Comparison of ENCODE assay signal across 11 mouse cellular contexts in genomic region chr12:118661575-118661974, GRCm38 (mm10).
DNase-seq lines count a peak whose midpoint lies in the region; ATAC-seq and TF ChIP-seq lines count a peak whose summit lies in the region.
"Had no signal": no experiment of that assay in that cellular context is flagged by ENCODE, and none has a peak within 500 bp of the region (broad histone marks: within the 10 kb centered on the region; RNA-seq: fewer than 3 reads in every experiment).

No protein-coding gene starts in this region.

- H3ac ChIP-seq in myocyte (ENCODE audit: control insufficient read depth, insufficient read length), result no peak overlapping the region

- no peak for TF ChIP-seq POLR2A in myocyte (IDR thresholded peaks at IDR 0.05; ENCODE audit: insufficient read length, low read depth)

- no peak for ATAC-seq in embryonic facial prominence, embryonic 14.5 days (ENCODE audit: low read depth)
- peak; percentile 65; the same call in 1 of the 2 replicates for ATAC-seq in hindbrain, embryonic 14.5 days (ENCODE audit: low FRiP score)
- ATAC-seq in kidney, embryonic 14.5 days (ENCODE audit: low FRiP score, low TSS enrichment), result no peak
- ATAC-seq: Patski had no signal

- no peak overlapping the region for H3K27ac ChIP-seq in embryonic facial prominence, embryonic 14.5 days (replicated peaks; ENCODE audit: low read depth, low read length)
- no peak overlapping the region for H3K27ac ChIP-seq in hindbrain, embryonic 14.5 days
- H3K27ac ChIP-seq in kidney, embryonic 14.5 days (ENCODE audit: low read depth, low read length), result no peak overlapping the region

- H3K36me3 ChIP-seq in embryonic facial prominence, embryonic 14.5 days (ENCODE audit: control insufficient read depth, insufficient read depth, low read length), result no peaks in the 10 kb centered on the region
- no peaks in the 10 kb centered on the region for H3K36me3 ChIP-seq in hindbrain, embryonic 14.5 days (replicated peaks; ENCODE audit: control insufficient read depth, insufficient read depth)
- no peaks in the 10 kb centered on the region for H3K36me3 ChIP-seq in myocyte (ENCODE audit: control insufficient read depth, insufficient read depth)
- H3K36me3 ChIP-seq in kidney, embryonic 14.5 days (ENCODE audit: control insufficient read depth, insufficient read depth, low read length), result no peaks in the 10 kb centered on the region

- 23% methylated on average over 9 of the region's 9 CpGs for WGBS in embryonic facial prominence, embryonic 14.5 days
- 7% methylated on average over 9 of the region's 9 CpGs for WGBS in hindbrain, embryonic 14.5 days
- WGBS in kidney, embryonic 14.5 days, result 19% methylated on average over 9 of the region's 9 CpGs

- no peak overlapping the region for H3K9ac ChIP-seq in embryonic facial prominence, embryonic 14.5 days (ENCODE audit: low read depth, low read length)
- no peak overlapping the region for H3K9ac ChIP-seq in hindbrain, embryonic 14.5 days
- no peak overlapping the region for H3K9ac ChIP-seq in kidney, embryonic 14.5 days (ENCODE audit: low read depth, low read length)

- H3K27me3 ChIP-seq in embryonic facial prominence, embryonic 14.5 days (replicated peaks; ENCODE audit: control insufficient read depth, insufficient read depth, low read length), result peaks cover 11% of the 10 kb centered on the region
- peaks cover 89% of the 10 kb centered on the region for H3K27me3 ChIP-seq in hindbrain, embryonic 14.5 days (ENCODE audit: control insufficient read depth, insufficient read depth, low read length)
- no peaks in the 10 kb centered on the region for H3K27me3 ChIP-seq in myocyte (ENCODE audit: control insufficient read depth, insufficient read depth, insufficient read length)
- peaks cover 12% of the 10 kb centered on the region; the same call in 1 of the 2 replicates for H3K27me3 ChIP-seq in kidney, embryonic 14.5 days (ENCODE audit: control insufficient read depth, insufficient read depth, low read length)
- H3K27me3 ChIP-seq: Patski had no signal

- no peaks in the 10 kb centered on the region for H3K9me3 ChIP-seq in embryonic facial prominence, embryonic 14.5 days (ENCODE audit: control insufficient read depth, low read length)
- no peaks in the 10 kb centered on the region for H3K9me3 ChIP-seq in hindbrain, embryonic 14.5 days (ENCODE audit: control insufficient read depth, low read length)
- no peaks in the 10 kb centered on the region for H3K9me3 ChIP-seq in kidney, embryonic 14.5 days (ENCODE audit: control insufficient read depth, low read length)

- no peak overlapping the region for H3K4me3 ChIP-seq in embryonic facial prominence, embryonic 14.5 days (ENCODE audit: low read depth, low read length)
- no peak overlapping the region for H3K4me3 ChIP-seq in hindbrain, embryonic 14.5 days (replicated peaks; ENCODE audit: low read length)
- H3K4me3 ChIP-seq in myocyte, result no peak overlapping the region
- H3K4me3 ChIP-seq in kidney, embryonic 14.5 days (ENCODE audit: low read length), result no peak overlapping the region

- no peak overlapping the region for H3K4me2 ChIP-seq in embryonic facial prominence, embryonic 14.5 days (ENCODE audit: low read depth, low read length)
- H3K4me2 ChIP-seq in hindbrain, embryonic 14.5 days (replicated peaks), result 0 out of 2 replicates have a peak overlapping the region, but pooled peaks have one; percentile 12
- H3K4me2 ChIP-seq in myocyte (ENCODE audit: low read depth), result no peak overlapping the region
- H3K4me2 ChIP-seq in kidney, embryonic 14.5 days (replicated peaks; ENCODE audit: low read depth, low read length), result no peak overlapping the region

- peak; percentile 60 for DNase-seq in heart, adult 11 months
- DNase-seq in heart, adult 8-10 months (ENCODE audit: low spot score), result no peak
- DNase-seq in embryonic facial prominence, embryonic 14.5 days (ENCODE audit: low spot score), result peak; percentile 28
- no peak for DNase-seq in hindbrain, embryonic 14.5 days (ENCODE audit: low spot score)
- DNase-seq in spleen, postnatal 14 days (ENCODE audit: low spot score in 2 of 2), result no peak
- no peak for DNase-seq in spleen, adult 18-20 months
- DNase-seq: cerebellum, postnatal 25 days; lung, postnatal 10 days had no signal

- H3K79me2 ChIP-seq in myocyte (ENCODE audit: control insufficient read depth, insufficient read depth), result no peaks in the 10 kb centered on the region

- no peaks in the 10 kb centered on the region for H3K4me1 ChIP-seq in embryonic facial prominence, embryonic 14.5 days (ENCODE audit: control insufficient read depth, insufficient read depth, low read length)
- H3K4me1 ChIP-seq in hindbrain, embryonic 14.5 days (replicated peaks; ENCODE audit: control insufficient read depth, insufficient read depth, low read length), result 0 out of 2 replicates have a peak, but pooled peaks cover 4% of the 10 kb centered on the region
- no peaks in the 10 kb centered on the region for H3K4me1 ChIP-seq in kidney, embryonic 14.5 days (ENCODE audit: control insufficient read depth, insufficient read depth, low read length)

TF ChIP-seq in myocyte, 11 proteins besides CTCF, POLR2A, EP300 and RAD21:
- TF ChIP-seq MYOD1 (IDR thresholded peaks at IDR 0.05; ENCODE audit: control insufficient read depth in 1 of 3, insufficient read length in 2 of 3, low read depth in 2 of 3), result no peak
- no peak for TF ChIP-seq SRF (IDR thresholded peaks at IDR 0.05; ENCODE audit: control insufficient read depth, insufficient read length, low read depth)
- no peak for TF ChIP-seq MYOG (IDR thresholded peaks at IDR 0.05; ENCODE audit: control insufficient read depth in 1 of 3, insufficient read depth in 1 of 3, insufficient read length in 2 of 3, low read depth in 2 of 3)
- no peak for TF ChIP-seq MAX (IDR thresholded peaks at IDR 0.05; ENCODE audit: low read depth)
- no peak for TF ChIP-seq E2F4 (IDR thresholded peaks at IDR 0.05; ENCODE audit: insufficient read depth)
- no peak for TF ChIP-seq TCF12 (IDR thresholded peaks at IDR 0.05; ENCODE audit: insufficient read depth, poor library complexity, severe bottlenecking)
- TF ChIP-seq REST (IDR thresholded peaks at IDR 0.05; ENCODE audit: insufficient read depth, insufficient read length), result no peak
- 0 out of 2 replicates have a peak, but pooled peaks have one; percentile 34 for TF ChIP-seq CEBPB (IDR thresholded peaks at IDR 0.05; ENCODE audit: insufficient read depth, poor library complexity, severe bottlenecking)

Comparison
In these comparisons a context has a peak if more than half of its experiments do, and no peak if none do; other contexts are left out.
1. DNase-seq: peak in heart, adult 11 months (single experiment) and embryonic facial prominence, embryonic 14.5 days (single experiment); none in heart, adult 8-10 months (single experiment), hindbrain, embryonic 14.5 days (single experiment), spleen, postnatal 14 days (0 of 2) and spleen, adult 18-20 months (0 of 2).